Mouse (Mus musculus) urinary bladder, postnatal 10 days (tissue): ENCODE measurements around the gene Ccdc188.

ENCODE experiments used
- DNase-seq: peaks from one replicate; pipeline ENCODE4 v3.0.0; 2022; ENCODE audit warnings: low spot score

The Ccdc188 gene

DNA sequence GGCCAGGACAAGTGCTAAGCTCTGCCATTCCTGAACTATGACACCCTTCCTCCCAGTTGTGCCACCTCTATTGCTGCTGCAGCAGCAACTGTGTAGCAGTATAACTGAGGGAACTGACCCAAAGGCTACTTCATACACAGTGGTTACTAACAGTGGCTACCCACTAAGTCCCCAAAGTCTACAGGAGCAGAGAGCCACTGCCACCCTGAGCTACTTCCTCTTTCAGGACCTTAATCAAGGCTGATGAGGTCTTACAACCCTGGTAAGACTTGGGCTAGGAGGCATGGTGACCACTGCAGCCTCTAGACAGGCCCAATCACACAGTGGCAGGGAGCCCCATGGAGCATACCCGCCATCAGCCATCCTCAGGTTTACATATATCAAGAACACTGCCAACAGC is 15.6 kb upstream of the Ccdc188 start:
- no peak for DNase-seq

DNA sequence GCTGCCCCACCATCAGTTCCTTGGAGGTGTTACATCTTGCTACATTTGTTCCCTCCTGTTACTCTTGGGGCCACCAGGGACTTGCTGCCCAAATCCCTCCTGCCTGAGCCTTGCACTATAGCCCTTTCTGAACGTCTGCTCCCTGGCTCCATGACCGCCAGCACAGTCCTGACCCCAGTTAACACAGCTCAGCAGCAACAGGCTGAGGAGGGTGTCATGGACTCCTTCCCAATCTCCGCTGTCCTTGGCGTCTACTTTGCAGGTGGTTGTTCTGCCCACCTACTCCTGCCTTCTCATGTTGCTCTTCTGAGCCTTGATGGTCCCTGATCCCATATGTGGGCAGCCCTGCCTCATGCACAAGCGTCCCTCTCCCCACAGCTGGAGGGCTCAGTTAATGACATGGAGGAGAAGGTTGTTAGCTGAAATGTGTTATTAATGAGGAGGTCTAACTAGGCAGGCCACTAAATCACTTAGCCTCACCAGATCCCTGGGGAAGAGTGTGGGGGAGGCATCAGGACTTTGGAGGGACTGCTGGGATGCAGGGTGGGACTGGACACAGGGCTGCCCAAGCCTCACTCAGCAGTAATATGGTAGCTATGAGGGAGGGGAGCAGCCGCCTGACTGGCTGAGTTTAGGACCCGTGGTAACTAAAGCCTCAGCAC is 14.1 kb upstream of the Ccdc188 start:
- no peak for DNase-seq

DNA sequence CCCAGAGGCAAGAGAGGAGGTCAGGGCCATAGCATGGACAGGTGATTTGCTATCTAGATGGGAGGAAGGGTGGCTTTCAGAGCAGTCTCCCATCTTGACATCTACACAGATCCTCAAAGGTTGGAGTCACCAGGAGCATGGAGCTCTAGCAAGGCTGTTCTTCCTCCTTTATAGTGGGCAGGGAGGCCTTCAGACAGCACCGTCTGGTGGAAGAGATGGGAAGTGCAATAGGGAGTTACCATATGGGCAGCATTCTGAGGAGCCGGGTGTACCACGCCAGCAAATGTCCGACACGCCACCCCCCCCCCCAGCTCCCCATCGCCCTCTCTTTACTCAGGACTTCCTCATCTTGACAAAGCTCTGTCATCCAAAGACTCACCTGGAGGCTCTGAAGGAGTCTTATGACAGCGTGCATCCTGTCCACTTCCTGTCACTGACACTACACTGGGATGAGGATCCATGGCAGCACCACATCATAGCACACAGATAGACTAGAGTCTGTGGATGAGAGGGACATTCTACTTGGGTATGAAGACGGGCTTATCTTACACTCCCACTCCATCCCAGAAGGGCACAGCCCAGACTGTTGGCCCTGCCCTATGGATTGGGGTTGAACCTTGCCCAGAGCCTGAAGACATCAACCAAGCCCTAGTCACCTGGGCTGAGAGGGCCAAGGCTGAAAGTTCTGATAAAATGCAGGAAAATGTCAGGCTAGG is 6.8 kb upstream of the Ccdc188 start:
- no peak for DNase-seq

DNA sequence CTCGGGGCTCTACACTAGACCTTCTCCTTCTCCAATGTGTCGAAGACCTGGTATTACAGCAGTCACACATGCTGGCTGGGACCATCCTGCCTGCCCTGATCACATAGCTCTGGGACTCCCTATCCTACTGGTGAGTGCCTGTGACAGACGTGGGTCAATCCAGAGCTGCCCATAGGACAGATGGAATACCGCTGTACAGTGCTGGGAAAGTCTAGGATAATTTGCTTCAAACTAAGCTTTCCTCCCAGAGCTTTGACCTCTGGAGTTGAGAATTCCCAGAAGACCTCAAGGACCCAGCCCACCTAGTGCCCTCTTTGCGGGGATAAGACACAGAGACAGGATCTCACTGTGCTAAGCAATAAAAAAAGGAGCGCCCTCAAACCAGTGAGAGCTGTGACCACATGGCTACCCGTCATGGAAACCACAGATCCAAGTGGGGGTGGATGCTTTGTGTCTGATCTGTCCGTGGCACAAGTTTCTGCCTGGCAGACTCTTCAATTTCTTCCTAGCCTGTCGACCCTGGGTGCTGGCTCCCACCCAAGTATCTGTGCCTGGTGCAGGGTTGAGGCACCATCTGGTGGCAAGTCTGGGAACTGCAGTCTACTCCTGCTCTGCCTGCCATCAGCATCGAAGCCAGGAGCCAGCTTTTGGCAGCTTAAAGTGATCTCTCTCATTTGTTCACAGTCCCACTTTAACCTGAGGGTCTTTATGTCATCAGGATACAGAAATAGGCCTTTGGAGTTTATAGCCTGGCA is 6.1 kb upstream of the Ccdc188 start:
- DNase-seq: peak; percentile 55

DNA sequence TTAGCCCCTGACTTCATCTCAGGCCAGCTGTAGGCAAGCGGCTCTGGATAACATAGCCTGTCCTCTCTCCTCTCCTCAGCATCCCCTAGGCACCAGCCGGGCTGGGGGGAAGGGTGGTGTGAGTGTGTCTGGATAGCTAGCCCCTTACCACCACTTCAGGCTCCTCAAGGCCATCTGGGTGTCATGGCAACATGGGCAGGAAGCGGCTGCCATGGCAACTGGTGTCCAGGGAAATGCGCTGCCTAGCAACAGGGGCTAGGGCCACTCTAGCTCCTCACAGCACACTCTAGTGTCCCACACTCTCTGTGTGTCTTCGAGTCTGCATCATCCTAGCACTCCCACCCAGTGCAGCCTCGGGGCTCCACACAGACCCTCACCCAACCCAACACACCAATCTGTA is 4.0 kb upstream of the Ccdc188 start:
- no peak for DNase-seq

DNA sequence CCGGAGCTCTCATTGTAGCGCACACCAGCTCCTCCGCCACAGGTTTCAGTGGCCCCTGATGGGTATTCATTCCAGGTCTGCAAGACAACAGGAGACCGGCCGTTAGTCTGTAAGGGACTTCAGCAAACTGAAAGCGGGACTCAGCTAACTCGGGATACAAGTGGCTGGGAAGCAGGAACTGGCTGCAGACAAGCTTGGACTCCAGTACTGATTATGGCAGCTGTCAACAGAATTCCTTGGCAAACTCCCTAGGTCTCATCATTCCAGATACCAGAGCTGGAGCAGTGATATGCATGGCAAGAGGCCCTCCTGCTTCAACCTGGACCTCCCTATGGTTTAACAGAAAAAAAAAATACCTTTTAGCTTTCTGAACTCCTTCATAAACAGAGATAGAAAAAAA is 2.8 kb upstream of the Ccdc188 start:
- no peak for DNase-seq

DNA sequence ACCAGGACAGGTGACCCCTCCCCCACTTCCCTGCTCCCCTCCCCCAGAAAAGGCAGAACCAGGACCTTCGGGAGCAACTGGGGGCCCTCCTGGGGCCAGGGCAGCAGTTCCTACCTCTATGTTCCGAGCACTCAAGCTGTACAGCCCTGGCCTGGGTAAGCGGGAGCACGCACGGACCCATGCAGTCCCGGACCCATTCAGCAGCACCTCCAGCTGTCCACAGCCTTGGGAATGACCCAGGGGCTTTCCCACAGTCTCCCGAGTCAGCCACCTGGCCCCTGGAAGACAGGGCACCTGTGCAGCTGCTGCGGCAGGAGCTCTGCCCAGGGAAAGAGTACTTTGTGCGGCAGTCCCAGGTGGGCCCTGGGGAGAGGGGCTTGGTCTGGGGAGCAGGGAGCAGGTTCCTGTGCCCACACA is 909 bp downstream of the Ccdc188 start:
- no peak for DNase-seq

DNA sequence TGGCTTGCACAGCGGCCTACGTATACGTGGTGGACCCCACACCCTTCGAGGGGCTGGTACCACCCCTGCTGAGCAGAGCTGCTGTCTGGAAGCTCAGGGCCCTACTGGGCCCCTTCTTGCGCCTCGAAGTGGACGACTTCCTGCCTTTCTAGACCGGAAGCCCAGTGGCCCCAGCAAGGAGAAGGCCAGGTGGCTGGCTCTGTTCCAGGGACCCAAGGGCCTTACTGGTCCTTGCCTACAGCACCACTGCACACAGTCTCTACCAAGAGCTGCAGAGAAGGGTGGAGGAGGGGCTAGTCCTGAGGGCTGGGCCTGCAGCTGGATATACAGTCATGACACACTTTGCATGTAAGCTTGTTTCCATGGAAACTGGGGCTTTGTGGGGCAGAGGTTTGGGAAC is 2.3 kb downstream of the Ccdc188 start:
- DNase-seq: no peak

DNA sequence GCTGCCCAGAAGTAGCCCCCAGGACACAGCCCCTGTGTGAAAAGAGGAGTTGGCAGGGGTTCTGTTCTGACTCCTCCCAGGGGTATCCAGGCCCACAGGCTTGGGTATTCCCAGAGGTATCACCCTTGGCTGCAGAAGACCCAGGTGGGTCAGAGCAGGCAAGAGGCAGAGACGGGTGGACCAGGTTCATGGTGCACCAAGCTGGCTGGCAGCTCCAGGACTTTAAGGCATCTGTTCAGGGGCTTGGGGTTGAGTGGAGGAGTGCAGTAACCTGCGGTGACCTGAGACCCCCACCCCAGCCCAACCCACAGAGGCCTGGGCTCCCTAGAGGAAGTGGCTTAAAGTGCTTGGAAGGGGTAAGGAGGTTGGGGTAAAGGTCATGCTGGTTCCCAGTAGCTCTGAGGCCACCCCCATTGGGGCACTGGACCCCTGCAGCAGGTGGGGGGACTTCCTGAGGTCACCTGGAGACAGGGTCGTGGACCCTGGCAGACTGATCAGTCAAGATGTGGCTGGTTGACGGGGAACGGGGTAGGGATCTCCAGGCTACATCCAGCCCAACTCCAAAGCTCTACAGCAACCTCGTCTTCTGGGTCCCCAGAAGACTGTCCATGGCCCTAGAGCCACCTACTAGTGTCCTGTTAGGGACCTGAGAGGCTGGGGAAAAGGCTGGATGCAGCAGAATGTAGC is 3.3 kb downstream of the Ccdc188 start:
- DNase-seq: no peak

DNA sequence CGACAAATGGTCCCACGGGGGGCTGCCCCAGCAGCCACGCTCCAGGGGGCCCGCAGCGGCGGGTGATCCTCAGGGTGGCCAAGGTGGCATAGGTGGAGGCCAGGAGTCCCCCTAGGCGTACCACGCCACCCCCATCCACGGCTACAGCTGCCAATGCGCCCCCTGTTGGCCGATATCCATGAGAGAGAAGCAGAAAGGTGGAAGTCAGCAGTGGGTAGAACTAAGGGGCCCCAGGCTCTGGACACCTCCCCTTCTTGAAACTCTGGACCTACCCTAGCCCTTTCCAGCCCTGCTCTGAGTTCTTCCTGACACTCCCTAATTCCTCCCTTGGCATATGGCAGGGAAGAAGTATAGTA is 3.8 kb downstream of the Ccdc188 start:
- DNase-seq: no peak

DNA sequence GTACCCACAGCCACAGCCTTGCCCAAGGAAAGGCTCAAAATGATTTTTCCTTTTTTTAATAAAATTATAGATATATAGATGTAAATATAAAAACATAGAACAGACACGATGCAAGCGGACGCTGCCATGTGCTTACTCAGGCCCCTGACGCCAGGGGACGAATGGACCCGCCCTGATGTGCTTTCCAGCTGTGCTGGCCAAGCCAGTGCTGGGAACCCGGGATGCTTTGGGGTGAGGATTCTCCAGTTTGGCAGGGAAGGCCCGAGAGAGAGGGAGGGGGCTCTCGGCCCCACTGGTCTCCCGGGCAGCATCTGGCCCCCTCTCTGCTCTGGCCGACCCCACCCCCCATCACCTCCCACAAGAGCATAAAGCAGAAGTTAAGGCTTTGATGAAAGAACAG is 4.5 kb downstream of the Ccdc188 start:
- no peak for DNase-seq

DNA sequence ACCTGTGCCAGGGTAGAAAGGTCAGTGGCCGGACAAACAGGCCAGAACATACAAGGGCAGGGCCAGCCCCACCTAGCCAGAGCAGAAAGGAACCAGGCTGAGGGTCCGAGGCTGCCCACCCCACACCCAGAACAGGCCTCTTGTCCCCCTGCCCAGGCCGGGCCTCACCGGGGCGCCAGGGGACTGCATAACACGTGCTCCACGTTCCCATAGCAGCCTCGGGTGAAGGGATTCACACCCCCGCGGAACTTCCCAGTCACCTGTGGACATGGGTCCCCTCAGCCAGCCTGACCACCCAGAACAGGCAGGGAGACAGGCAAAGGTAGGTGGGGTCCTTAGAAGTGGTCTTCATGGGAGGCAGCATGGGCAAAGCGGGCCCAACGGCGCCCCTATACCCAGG is 9.5 kb downstream of the Ccdc188 start:
- no peak for DNase-seq

DNA sequence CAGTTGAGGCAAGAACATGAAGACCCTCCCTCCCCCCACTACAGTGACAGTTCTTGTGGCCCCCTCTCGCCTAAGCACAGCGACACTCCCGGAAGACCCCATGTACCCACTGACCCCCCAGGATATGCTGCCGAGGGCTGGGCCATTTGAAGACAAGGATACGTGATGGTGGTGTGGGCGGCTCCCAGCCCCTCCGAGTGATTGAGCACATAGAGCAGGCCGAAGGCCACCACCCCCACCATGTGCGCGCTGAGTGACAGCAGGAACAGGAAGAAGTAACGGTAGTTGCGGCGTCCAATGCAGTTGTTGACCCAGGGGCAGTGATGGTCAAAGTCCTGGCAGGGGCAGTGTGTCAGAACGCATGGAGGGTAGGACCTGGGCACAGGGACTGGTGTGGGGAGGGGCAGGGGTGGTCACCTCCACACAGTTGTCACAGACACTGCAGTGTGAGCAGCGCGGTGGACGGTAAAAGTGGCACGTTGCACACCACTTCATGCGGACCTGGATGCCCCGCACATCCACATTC is 10.3 kb downstream of the Ccdc188 start:
- no peak for DNase-seq

DNA sequence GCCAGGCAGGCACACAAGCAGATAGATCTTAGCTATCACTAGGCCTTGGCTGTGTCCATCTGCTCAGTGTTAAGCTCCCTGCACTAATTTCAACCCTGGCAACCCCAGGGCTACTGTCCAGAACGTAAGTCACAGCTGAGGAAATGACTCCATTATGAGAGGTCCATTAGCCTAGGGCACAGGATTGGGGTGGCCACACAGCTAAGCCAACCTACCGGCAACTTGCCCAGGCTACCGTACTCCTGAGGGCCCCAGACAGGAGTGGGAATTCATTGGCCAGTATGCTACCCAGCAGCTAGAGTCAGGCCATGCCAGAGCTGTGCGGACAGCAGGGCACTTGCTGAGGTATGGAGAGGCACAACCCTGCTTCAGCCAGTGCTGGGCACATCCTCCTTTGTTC is 11.2 kb downstream of the Ccdc188 start:
- DNase-seq: no peak

DNA sequence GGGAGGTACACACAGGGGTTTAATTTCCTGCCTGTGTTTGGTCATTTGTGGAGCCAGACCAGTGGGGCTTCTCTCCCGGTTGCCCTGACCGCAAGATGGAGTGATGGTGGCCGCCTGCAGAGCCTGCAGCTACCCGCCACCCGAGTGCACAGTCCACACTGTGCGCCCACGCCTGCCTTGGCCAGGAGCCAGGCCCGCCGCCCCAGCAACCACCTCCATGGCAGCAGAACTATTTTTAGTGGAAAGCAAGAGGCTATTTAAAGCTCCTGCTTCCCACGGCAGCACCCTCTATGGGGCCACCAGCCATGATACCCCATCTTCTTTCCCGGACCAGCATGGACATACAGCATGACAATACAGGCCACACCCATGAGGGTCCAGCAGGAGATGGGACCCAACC is 11.9 kb downstream of the Ccdc188 start:
- DNase-seq: no peak

DNA sequence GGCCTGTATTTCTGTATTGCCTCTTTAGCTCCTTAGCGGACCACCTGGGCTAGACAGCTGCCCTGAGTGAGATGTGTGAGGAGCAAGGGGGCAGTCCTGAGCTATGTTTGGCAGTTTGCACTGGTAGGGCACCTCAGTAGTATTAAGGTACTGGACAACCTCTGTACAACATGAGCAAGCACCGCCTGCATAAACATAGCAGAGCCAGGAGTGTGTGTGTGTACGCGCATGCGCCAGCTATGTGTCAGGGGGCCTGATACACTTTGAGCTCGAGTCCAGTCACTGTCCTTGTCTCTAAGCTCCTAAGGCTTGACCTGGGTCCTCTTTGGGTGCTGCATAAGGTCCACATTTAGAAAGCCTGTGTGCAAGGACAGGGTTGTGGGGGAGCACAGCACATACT is 12.9 kb downstream of the Ccdc188 start:
- no peak for DNase-seq

DNA sequence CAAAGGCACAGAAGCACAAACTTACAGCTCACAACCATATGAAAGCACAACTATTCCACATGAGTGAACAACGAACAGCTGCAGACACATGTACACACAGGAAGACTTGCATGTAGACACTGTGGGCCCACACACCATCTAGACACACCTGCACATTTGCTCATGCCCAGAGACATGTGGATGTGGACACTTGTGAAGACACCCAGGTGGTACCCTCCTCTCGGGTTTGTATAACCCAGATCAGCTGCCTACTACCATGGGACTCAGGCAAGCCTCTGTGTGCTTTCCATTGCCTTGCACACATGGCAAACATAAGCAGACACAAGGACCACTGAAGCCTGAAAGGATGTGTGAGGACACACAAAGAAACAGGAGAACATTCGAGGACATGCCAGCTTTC is 13.4 kb downstream of the Ccdc188 start:
- no peak for DNase-seq

DNA sequence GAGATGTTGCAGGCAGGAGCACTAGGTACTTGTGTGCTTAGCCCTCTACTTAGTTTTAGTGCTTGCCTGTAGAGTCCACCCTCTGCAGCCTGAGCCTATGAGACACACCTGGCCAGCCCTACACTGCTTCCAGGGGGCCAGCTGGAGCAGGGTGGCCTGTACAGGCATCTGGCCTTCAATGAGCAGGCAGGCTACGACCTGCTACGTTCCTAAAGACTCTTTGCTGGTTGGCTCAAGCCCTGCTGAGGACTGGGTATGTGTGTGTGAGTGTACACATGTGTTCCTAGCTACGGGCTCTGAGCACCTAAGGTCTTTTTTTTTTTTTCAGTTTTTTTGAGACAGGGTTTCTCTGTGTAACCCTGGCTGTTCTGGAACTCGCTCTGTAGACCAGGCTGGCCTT is 13.8 kb downstream of the Ccdc188 start:
- no peak for DNase-seq

DNA sequence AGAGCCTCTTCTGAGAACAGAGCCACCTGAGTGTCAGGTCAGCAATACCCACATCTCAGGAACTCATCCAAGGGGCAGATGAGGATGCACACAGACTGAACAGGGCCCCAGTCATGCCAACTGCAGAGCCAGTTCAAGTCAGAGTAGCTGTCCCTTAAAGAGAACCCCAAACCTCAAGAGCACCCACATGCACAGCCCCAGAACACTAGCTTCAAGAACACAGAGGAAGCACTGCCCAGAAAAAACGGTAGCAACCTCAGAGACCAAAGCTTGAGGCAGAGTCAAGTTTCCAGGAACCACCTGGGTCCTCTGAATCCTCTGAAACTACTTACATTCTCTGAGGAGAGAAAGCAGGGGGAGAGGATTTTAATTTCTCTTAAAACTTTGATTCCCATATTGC is 15.8 kb downstream of the Ccdc188 start:
- no peak for DNase-seq

DNA sequence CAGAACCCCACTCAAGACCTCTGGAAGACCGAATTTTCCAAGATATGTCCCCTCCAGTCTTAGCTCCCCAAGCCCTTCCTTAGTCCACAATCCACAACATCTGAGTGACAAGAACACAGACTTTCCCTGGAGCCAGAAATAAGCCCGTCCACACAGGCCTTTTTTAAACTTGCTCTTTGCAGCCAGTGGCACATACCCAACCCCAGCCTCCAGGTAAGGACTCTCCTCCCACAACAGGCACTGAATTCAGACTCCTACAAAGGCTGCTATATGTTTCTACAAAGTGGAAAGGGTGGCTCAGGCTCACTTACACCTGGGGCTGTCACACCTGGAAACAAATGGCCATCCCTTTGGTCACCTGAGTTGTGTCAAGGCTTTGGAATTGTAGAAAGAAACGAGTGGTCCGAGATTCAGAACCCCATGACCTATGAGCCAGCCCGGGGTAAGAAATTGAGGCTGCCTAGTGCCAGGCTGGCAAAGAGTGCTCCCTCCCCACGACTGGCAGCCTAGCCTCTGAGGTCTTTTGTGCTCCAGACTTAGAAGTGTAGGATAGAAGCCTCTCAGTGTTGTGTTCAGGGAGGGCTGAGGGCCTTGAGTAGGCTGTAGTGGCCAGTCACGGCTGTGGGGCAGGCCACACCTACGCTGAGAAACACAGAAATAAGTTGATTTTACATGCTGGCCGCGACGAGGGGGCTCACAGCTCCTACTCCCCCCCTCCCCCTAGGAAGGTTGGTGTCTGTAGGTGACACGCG is 16.4 kb downstream of the Ccdc188 start:
- DNase-seq: no peak

DNA sequence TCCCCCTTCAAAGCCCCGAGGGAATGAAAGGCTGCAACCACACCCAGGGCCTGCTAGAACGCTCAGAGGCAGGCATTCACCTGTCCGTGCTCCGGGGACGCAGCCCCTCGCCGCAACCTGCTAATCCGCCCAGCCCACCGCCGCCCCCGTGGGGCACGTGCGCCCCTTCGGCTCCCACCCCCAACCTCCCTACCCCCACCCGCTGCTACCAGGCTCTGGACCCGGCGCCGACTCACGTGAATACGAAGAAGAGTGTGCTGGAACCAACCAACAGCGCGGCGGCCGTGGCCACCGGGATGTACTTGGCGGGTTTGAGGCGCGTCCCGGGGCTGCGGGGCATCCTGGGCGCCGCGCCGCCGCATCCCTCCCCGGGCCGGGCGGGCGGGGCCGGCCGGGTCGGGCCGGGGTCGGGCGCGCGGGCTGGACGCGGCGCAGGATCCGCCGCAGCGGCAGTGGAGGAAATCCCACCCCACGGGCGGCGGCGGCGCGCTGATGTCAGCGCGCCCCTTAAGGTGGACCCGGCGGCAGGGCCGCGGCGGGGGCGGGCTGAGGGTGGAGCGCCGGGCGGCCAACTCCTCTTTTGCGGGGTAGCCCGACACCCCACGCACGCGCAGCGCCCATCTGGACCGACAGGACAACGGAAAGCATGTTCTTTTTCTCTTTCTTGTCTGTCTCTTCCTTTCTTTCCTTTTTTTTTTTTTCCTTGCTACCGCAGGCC is 17.2 kb downstream of the Ccdc188 start, which contains the start of gene Zdhhc8:
Zdhhc8 (minus strand) TSS at position 466 of the 718 bp plus-strand sequence.
- no peak for DNase-seq
